Mouse (Mus musculus) common myeloid progenitor, adult 5-6 weeks (primary cell): ENCODE results near the gene Ptprq. TPM values are rescaled to one million over a fixed set of nuclear protein-coding genes. Genes with fewer than 3 reads are reported as not detected.

ENCODE experiments used
- ATAC-seq: replicated peaks from 2 replicates; pipeline ENCODE4 v1.8.0; 2016; ENCODE audit warnings: low read depth, mild to moderate bottlenecking, moderate TSS enrichment, inconsistent platforms; ENCODE audit not compliant: poor library complexity, severe bottlenecking
- total RNA-seq: library from RNA; stranded (forward); fragments of 200-1000, 187-1606 nt; gene quantifications from 2 replicates; pipeline ENCODE4 v1.2.3, GENCODE M21; 2017

The Ptprq gene
- total RNA-seq, 1 experiment from 2014 or later, result not detected

DNA sequence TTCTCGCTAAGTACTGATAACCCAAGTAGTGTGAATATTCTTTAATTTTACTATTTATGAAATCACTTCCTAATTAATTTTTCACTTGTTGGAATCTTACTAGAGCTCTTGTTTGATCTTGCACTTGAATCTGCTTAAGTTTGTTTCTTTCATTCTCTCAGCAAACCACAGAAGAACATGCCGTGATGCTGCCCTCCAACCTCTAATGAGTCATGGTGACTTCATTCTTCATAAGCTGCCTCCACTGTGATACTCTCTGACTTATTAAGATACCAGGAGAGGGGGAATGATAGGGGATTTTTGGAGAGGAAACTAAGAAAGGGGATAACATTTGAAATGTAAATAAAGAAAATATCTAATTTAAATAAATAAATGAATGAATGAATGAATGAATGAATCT is 60.7 kb downstream of the Ptprq start:
- ATAC-seq, result no peak

DNA sequence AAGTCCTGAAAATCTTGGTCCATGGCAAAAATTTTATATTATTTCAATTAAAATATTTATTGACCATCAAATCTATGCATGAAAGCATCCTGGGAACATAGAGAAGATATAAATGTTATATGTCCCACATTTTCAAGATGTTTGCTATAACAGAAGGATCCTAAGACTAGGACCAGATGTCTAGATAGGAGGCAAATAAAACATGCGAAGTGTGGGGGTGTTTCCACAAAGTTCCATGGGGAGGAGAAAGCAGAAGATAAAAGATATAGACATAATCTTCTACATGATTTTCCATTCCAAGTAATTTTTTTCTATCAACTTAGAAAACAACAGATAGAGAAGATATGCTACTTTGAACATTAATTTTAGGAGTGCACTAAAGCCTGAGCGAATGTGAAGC is 70.2 kb downstream of the Ptprq start:
- ATAC-seq, result no peak

DNA sequence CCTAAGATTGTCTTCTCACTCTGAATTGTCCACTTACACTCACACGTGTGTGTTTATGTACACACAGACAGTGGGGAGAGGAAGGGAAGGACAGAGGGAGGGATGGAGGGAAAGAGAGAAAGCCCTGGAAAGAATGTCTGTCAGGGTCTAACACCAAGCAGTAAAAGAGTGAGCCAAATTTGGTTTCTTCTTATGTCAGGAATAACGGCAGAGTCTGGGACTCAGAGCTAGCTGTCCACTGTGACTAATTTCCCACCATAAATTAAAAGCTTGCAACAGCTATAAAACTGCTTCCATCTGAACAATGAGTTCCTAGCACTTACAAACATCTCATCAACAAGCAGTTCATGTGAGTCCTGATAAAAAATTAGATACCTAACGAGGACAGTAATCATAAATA is 91.7 kb downstream of the Ptprq start:
- no peak for ATAC-seq

DNA sequence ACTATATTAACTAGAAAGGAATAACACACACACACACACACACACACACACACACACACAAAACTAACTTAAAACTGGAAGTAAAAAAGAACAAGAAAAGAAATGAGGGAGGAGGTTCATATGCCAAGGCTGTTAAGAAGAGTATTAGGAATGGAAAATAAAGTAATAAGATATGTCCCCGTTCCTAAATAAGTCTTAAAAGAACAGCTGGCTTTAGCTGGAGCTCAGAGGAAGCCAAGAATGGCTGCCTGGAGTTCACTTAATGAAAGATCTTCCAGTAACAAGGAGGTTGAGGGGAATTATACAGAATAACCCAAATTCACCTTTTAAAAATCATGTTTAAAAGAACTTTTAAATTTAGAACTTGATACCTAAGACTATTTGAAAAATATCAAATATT is 93.2 kb downstream of the Ptprq start:
- no peak for ATAC-seq

DNA sequence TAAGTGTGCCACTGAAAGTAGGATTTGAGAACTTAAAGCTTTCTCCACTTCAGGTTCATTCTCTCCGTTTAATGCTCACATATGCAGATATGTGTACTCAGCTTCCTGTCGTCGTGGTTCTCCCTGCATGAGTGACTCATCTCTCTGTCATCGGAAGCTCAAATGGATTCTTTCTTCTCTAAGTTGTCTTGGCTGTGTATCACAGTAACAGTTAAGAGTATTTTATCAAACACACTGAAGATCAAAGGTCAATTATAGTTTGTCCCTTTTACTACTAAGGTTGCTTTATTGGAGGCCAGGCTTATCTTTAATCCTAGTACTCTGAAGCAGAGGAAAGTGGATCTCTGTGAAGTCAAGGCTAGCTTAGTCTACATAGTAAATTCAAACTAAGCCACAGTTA is 95.6 kb downstream of the Ptprq start:
- ATAC-seq, result no peak

DNA sequence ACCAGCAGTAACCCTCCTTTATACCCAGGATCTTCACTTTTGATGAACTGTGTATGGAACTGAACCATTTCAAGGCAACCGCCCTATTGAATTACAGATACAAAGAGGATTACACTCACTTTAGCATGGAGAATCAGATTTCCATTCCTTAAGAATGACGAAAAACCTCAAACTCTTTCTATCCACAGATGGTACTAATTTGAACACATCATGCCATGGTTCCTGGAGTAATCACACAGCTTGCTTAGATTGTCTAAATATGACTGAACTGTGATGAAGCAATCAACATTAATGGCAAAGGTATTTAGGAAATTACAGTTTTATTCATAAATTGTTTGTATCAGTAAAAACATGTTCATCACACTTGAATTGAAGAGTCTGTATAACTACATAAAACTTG is 104.4 kb downstream of the Ptprq start:
- ATAC-seq, result no peak

DNA sequence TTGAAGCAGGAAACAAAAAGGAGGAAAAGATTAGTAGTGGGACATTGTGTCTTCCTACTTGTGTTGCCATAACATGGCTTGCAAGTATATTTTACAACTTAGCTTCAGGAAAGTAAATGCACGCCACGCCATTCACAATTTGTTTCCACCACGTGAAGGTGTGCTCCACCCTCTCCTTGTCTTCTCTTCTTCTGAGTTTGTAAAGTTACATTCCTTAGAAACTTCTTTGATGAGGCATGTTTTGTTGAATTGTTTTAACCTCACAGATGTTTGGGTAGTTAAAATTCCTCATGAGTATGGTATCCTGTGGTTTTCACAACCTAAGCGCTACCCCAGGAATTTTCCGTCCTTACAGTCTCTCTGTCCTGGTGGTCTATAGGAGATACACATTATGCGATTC is 118.5 kb downstream of the Ptprq start:
- ATAC-seq, result no peak

DNA sequence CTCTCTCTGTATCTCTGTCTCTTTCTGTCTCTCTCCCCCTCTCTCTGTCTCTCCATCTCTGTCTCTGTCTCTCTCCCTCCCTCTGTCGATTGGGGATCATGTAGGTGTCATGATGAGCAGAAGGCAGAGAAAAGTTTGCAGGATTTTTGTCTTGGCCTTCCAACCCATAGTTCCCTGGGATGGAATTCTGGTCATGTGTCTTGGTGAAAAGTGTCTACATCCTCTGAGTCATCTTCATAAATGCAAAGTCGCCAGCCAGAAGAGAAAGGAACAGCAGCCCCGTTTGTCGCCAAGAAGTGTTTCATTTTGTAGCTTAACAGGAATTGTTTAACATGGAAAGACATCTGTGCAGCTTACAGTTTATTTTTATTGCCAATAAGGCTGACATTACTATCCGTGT is 136.5 kb downstream of the Ptprq start:
- ATAC-seq, result no peak

DNA sequence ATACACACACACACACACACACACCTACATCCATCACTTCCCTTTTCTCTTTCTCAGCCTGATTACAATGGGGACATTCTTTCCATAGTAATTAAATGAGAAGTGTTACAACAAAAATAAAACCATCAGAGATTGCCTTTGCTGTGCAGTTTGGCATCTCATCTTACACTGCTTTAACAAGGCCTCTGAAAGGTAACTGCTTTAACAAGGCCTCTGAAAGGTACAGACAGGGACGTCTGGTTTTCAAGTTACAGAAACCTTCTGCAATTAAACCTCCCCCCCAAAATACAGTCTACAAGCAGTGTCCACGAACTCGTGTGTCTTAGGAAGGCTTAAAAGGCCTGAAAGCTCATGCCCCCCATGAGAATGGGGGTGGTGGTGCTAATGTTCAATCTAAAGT is 150.8 kb downstream of the Ptprq start:
- ATAC-seq, result no peak

DNA sequence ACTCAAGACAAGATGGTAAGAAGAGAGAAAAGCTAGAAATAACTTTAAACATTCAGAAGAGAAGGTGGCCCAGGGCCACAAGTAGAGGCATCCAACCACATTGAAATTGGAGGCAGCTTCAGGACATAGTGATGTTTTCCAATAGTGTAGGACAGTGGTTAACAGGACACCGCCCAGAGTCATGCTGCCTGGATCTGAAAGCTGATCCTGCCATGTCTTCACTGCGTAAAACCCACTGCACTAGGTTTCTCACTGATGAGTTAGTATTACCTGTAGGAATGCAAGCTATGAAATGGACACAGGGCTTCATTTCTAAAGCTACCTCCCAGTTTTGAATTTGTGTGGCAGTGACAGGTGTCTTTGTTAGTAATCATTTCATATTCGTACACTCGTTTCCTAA is 151.6 kb downstream of the Ptprq start:
- ATAC-seq, result no peak

DNA sequence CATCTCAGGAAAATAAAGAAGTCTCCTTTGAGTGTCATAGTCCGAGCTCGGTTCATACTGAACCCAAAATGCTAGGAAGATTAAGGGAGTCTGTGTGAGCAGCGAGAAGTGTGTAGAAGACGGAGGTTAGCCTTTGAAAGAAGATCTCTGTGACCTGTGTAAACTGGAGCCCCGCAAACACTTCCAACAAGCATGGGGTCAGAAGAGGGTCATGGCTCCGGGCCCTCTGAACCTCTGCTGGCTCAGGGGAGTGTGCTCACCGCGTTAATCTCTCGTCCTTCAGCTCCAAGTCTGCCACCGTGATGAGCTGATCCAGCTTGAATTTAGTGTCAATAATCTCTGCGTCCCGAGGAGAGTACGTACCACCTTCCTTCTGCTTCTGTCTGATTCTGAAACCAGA is 157.0 kb downstream of the Ptprq start:
- ATAC-seq, result no peak

DNA sequence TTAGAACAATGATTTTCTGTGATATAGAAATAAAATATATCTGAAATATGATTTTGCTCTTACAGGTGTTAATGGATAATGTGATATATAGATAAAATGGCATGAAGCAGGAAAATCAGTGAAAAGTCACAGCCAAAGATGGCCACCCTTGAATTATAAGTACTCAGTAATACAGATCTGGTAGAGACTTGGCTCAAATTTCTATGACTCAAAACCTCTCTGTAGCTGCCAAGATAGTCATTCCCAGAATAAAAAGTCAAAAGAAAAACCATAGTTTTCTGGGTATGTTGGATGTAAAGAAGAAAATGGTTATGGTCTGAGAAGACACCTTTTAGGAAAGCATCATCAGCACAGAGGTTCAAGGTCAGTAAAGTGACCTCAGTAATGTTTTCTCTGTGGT is 159.0 kb downstream of the Ptprq start:
- no peak for ATAC-seq

DNA sequence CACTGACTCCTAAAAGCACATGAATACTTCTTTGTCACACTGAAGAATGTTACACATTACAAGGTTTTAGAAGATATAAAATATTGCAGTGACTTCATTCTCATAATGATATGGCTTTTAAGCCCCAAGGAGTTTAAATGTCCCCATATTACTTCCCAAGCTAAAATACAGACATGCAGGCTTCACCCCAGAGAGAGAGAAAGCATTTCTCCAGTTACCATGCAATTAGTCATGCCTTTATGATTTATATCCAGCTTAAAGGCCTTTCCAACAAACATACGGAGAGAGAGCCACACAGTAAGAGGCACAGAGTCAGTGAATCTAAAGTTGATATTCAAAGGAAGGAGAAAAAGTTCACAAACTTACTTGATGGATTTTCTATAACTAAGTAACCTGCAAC is 176.8 kb downstream of the Ptprq start:
- ATAC-seq, result no peak

DNA sequence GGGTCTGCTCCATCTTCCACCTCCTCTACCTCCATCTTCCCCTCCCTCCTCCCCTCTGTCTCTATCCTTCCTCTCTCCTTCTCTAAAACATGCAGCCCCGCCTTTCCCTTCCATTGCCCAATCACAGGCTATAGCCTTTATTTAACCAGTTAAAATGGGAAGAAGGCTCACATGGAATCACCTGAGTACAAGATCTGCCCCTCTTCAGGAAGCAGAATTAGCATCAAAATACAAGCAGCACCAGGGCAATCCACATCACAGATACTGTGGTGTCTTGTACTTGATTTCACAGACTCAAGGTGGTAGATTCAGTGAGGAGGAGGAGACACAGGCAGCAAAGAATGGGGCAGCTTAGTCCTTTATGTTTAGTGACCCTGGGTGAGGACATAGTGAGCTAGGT is 191.1 kb downstream of the Ptprq start:
- ATAC-seq, result no peak

DNA sequence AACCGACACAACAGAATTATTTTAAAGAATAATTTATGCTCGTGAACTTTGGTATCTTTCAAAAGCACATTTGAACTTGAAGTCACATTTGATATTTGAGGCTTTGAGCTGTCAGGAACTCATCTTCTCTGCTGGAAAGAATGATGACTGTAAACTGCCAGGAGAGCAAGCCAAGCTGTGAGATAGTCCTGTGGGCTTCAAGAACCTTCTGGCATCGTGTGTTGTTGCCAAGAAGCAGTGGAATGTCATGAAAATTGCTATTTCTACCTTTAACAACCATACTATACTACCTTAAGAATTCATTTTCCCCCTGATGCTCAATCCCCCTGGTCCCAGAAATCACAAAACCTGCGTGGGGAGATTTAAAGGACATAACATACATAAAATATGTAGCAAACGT is 200.6 kb downstream of the Ptprq start:
- ATAC-seq, result no peak

DNA sequence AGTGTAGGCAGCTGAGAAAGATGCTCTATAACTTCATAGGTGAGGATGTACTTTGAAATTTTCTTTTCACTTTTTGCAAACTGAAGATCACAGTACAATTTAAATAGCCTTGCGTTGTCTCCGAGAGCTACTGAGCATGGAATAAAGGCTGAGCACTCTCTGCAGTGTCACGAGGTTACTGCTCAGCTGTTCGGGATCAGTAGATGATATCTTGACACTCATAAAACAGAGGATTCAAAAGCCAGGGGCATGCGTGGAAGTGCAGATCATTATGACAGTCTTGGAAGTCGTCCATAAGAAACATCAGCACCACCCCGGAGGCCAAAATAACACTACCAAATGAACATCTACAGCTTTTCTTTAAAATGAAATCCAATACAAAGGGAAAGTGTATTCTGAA is 203.2 kb downstream of the Ptprq start:
- no peak for ATAC-seq

DNA sequence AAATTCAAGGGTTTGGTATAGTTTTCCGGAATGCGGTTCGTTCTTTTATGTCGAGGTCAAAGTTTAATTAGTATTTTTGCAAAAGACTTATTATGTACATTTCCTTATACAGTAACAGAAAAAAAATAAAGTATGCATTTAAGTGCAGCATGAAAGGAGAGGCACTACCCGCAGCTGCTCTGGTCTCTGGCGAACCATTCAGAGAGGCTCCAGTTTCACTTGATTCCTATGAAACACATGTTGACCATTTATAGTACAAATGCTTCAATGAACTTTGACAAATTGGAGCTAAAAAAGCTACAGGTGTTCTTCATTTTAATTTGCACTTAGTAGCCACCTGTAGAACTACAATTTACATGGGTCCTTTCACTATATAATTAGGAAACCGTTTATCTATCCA is 205.1 kb downstream of the Ptprq start:
- ATAC-seq, result no peak

DNA sequence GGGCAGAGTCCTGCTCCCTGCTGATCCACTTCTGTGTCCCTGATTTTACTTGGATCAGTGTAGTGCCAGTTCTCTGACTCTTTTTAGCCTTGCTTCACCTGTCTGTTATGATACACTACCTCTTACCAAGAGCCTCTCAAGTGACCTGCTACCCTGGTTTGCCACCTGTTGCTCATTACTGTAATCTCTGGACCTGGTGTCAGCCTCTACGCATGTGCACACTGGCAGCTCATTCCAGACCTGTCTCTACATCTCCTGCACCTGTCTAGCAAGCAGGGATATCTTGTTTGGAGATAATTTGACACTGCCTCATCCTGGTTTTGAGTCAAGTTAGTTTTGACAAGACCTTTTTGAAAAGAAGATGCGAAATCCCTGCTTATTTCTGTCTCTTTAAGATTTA is 213.5 kb downstream of the Ptprq start:
- no peak for ATAC-seq

DNA sequence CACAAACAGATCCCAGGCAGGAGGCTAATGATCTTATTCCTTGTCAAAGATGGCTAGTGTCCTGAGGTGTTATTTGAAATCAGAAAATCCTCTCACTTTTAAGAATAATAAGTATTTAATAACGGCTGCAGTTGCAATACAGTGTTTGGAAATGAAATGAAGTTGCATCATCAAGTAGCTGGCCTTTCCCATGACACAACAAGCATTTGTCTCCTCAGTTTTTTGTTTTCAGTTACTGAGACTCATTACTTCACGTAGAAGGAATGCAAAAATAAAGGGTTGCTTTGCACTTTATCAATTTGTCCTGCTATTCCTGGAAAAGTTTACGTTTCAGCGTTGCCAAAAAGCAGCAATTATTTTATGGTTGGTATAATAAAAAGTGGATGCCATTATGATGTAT is 216.4 kb downstream of the Ptprq start:
- ATAC-seq, result no peak

DNA sequence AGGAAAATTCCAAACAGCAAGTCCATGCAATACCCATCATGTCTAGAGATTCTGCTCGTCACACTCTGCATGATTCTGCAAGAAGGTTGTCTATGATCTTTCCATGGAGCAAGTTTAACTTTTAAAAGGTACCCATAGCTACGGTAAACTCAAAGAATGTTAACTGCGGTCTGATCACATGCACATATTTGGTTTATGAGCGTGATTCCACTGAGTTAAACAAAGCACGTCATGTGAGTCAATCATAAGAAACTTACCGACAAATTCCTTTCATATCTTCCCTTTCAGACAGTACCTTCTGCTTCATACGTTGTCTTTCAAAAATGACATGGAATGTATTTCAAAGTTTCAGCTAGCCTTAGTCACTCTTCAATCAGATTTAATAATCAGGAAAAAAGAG is 217.7 kb downstream of the Ptprq start:
- no peak for ATAC-seq

DNA sequence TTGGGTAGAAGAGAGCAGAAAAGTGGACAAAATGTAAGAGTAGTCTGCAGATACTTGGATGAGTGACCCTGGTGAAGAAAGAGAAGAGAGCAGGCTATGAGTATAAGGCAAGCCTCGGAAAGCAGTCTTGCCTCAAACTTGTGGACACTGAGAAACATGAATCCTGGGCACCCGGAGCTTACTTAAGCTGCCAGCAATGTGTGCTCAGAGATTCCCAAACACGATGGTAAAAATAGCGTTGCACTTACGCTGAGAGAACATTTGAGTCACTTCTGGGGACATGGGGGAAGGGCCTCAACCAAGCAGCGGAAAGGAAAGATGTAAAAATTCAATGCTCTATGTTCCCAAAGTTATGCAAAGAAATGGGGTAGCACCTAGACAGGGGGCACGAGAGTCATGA is 220.2 kb downstream of the Ptprq start:
- ATAC-seq, result no peak

DNA sequence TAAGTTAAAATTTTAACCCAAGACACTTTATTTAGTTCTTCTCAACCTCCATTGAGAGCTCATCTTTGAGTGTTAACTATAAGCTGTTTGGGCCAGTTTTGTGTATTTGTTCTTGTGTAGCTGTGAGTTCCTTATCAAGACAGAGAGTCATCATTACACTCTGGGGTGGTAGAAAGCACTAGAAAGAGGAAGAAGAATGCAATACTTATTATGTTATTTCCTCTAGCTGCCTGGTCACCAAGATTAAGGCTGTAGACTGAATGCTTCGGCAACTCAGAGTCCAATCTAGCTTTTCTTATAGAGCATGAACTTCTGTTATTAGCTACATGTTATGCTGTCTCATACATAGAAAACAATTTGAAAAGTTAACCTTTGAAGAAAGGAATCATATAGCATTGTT is 223.4 kb downstream of the Ptprq start:
- ATAC-seq, result no peak

DNA sequence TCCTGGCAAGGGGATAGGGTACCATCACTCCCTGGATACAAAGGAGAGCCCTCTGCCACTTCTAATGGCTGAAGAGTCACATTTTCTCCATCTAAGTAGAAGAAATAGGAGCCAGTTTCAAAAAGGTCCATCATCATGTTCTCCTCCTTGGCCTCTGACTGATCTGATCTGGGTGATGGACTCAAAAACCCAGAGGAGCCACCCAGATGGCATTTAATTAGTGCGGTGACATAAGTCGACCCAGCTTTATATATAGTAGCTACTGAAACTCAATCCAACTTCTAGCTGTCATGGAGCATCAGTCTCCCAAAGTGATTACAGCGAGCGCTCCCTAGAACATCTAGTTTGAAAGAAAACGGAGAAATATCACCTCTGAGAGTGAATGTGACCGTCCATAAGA is 225.3 kb downstream of the Ptprq start, which contains the start of gene Myf6:
Gene Myf6, minus strand, starts transcription at position 170 of the 400 bp plus-strand sequence.
- no peak for ATAC-seq
